Mouse (Mus musculus): ENCODE measurements around the gene Arhgef1. TPM values are rescaled to one million over a fixed set of nuclear protein-coding genes. Genes with fewer than 3 reads are reported as not detected.
"Not testable (repeated sequence)": the region's sequence is repeated elsewhere in the genome, so short reads cannot be mapped to it uniquely, and the experiment has no call there.

The Arhgef1 gene
- total and polyA plus RNA-seq, 2 experiments from 2014 or later: 28.2 to 37.0 TPM

- TF ChIP-seq EP300 (IDR thresholded peaks at IDR 0.05; ENCODE audit: low read depth): no peak
- H3K4me1 ChIP-seq (ENCODE audit: control insufficient read depth, insufficient read depth): peaks cover under 1% of the 10 kb centered on the region; the same call in 1 of the 2 replicates
- WGBS: 72% methylated on average over 3 of the region's 3 CpGs
- no peak overlapping the region for H3K27ac ChIP-seq (ENCODE audit: low read depth)
- no peak overlapping the region for H3K9ac ChIP-seq (replicated peaks; ENCODE audit: low read depth, low read length)
- H3K4me2 ChIP-seq (ENCODE audit: low read depth, low read length): no peak overlapping the region
- no peaks in the 10 kb centered on the region for H3K9me3 ChIP-seq (replicated peaks; ENCODE audit: control insufficient read depth, low read length)
- H3K4me3 ChIP-seq (ENCODE audit: low read depth, low read length): no peak overlapping the region
- H3K36me3 ChIP-seq (replicated peaks; ENCODE audit: control insufficient read depth, insufficient read depth, low read length): peaks cover 43% of the 10 kb centered on the region
- ATAC-seq (ENCODE audit: insufficient read depth, low read depth) (no peak), DNase-seq (ENCODE audit: low spot score) (no peak)
- no peaks in the 10 kb centered on the region for H3K27me3 ChIP-seq (ENCODE audit: control insufficient read depth, insufficient read depth, low read length)
Observed at GRCm38 (mm10) chr7:24891241-24892124, 11.2 kb upstream of the Arhgef1 start.

GRCm38 (mm10) chr7:24892125-24892583, 10.6 kb upstream of the Arhgef1 start:
- 75% methylated on average over 2 of the region's 2 CpGs for WGBS
- Histone ChIP-seq H3K36me3 (replicated peaks; ENCODE audit: control insufficient read depth, insufficient read depth, low read length) (peaks cover 36% of the 10 kb centered on the region), H3K4me2 (ENCODE audit: low read depth, low read length) (no peak overlapping the region), H3K27ac (ENCODE audit: low read depth) (no peak overlapping the region), H3K27me3 (ENCODE audit: control insufficient read depth, insufficient read depth, low read length) (no peaks in the 10 kb centered on the region), H3K4me1 (ENCODE audit: control insufficient read depth, insufficient read depth) (no peaks in the 10 kb centered on the region), H3K4me3 (ENCODE audit: low read depth, low read length) (no peak overlapping the region), H3K9ac (replicated peaks; ENCODE audit: low read depth, low read length) (no peak overlapping the region), H3K9me3 (replicated peaks; ENCODE audit: control insufficient read depth, low read length) (no peaks in the 10 kb centered on the region)
- no peak for ATAC-seq (ENCODE audit: insufficient read depth, low read depth)
- TF ChIP-seq CTCF (IDR thresholded peaks at IDR 0.05; ENCODE audit: low read depth) (no peak), EP300 (IDR thresholded peaks at IDR 0.05; ENCODE audit: low read depth) (no peak)
- DNase-seq (ENCODE audit: low spot score): no peak

- not testable (repeated sequence) for H3K4me1 ChIP-seq (ENCODE audit: control insufficient read depth, insufficient read depth)
Observed at GRCm38 (mm10) chr7:24895749-24896148, 7.0 kb upstream of the Arhgef1 start.

GRCm38 (mm10) chr7:24896269-24896668, 6.4 kb upstream of the Arhgef1 start:
- no peaks in the 10 kb centered on the region for H3K36me3 ChIP-seq (replicated peaks; ENCODE audit: control insufficient read depth, insufficient read depth, low read length)
- TF ChIP-seq CTCF (IDR thresholded peaks at IDR 0.05; ENCODE audit: low read depth): no peak
- TF ChIP-seq EP300 (IDR thresholded peaks at IDR 0.05; ENCODE audit: low read depth): no peak
- ATAC-seq (ENCODE audit: insufficient read depth, low read depth): no peak

More at GRCm38 (mm10) chr7:24895749-24896148, 7.0 kb upstream of the Arhgef1 start:
- H3K4me2 ChIP-seq (ENCODE audit: low read depth, low read length); H3K27me3 ChIP-seq (ENCODE audit: control insufficient read depth, insufficient read depth, low read length); DNase-seq (ENCODE audit: low spot score); H3K9me3 ChIP-seq (replicated peaks; ENCODE audit: control insufficient read depth, low read length); H3K4me3 ChIP-seq (ENCODE audit: low read depth, low read length); H3K9ac ChIP-seq (replicated peaks; ENCODE audit: low read depth, low read length); H3K27ac ChIP-seq (ENCODE audit: low read depth); H3K36me3 ChIP-seq (replicated peaks; ENCODE audit: control insufficient read depth, insufficient read depth, low read length); ATAC-seq (ENCODE audit: insufficient read depth, low read depth): not testable (repeated sequence)
- WGBS: 78% methylated on average over 2 of the region's 2 CpGs

GRCm38 (mm10) chr7:24897224-24897623, 5.5 kb upstream of the Arhgef1 start, which contains the start of gene Cd79a:
Cd79a (plus strand) TSS chr7:24897381.
- Histone ChIP-seq H3K27ac (ENCODE audit: low read depth) (no peak within 1 kb of the TSS), H3K4me3 (ENCODE audit: low read depth, low read length) (no peak within 1 kb of the TSS), H3K4me1 (ENCODE audit: control insufficient read depth, insufficient read depth) (0 out of 2 replicates have a peak, but pooled peaks cover 5% of the 10 kb centered on the region), H3K9me3 (replicated peaks; ENCODE audit: control insufficient read depth, low read length) (no peaks in the 10 kb centered on the region), H3K4me2 (ENCODE audit: low read depth, low read length) (no peak within 1 kb of the TSS), H3K36me3 (replicated peaks; ENCODE audit: control insufficient read depth, insufficient read depth, low read length) (no peaks in the 10 kb centered on the region), H3K27me3 (ENCODE audit: control insufficient read depth, insufficient read depth, low read length) (no peaks in the 10 kb centered on the region), H3K9ac (replicated peaks; ENCODE audit: low read depth, low read length) (no peak within 1 kb of the TSS)
- ATAC-seq (ENCODE audit: insufficient read depth, low read depth): no peak
- TF ChIP-seq EP300 (IDR thresholded peaks at IDR 0.05; ENCODE audit: low read depth) (no peak), CTCF (IDR thresholded peaks at IDR 0.05; ENCODE audit: low read depth) (no peak)
- whole genome bisulfite sequencing: 69% methylated on average over 12 of the region's 12 CpGs
- no peak for DNase-seq (ENCODE audit: low spot score)

More at GRCm38 (mm10) chr7:24896269-24896668, 6.4 kb upstream of the Arhgef1 start:
- Histone ChIP-seq H3K27ac (ENCODE audit: low read depth) (no peak overlapping the region), H3K4me1 (ENCODE audit: control insufficient read depth, insufficient read depth) (no peaks in the 10 kb centered on the region), H3K27me3 (ENCODE audit: control insufficient read depth, insufficient read depth, low read length) (no peaks in the 10 kb centered on the region), H3K4me2 (ENCODE audit: low read depth, low read length) (no peak overlapping the region), H3K9me3 (replicated peaks; ENCODE audit: control insufficient read depth, low read length) (no peaks in the 10 kb centered on the region), H3K9ac (replicated peaks; ENCODE audit: low read depth, low read length) (no peak overlapping the region), H3K4me3 (ENCODE audit: low read depth, low read length) (no peak overlapping the region)
- DNase-seq (ENCODE audit: low spot score): no peak
- 86% methylated on average over 8 of the region's 8 CpGs for WGBS

Measured in heart, postnatal 0 days (tissue).